Mouse (Mus musculus) lung, embryonic 16.5 days (tissue): Measurements from ENCODE around the gene Krtap4-7. TPM values are rescaled to one million over a fixed set of nuclear protein-coding genes. Genes with fewer than 3 reads are reported as not detected.
"Not testable (repeated sequence)": the region's sequence is repeated elsewhere in the genome, so short reads cannot be mapped to it uniquely, and the experiment has no call there.

Experiments used
- ATAC-seq: fragments of 200-750 bp; cut with Nextera tagmentation; 2 replicates; pipeline ENCODE4 v1.8.0; 2017; ENCODE audit warnings: low read depth, mild to moderate bottlenecking, moderate library complexity
- H3K27ac ChIP-seq: fragments of 300-500 bp; sonication (generic); 2 replicates; pipeline ENCODE4 v1.5.1; 2014; ENCODE audit warnings: mild to moderate bottlenecking, control low read depth, low read length
- H3K27me3 ChIP-seq: fragments of 300-500 bp; sonication (generic); 2 replicates; pipeline ENCODE4 v1.6.1; 2014; ENCODE audit warnings: low read depth, low read length, mixed read lengths; ENCODE audit not compliant: control insufficient read depth, insufficient read depth
- H3K36me3 ChIP-seq: fragments of 300-500 bp; sonication (generic); 2 replicates; pipeline ENCODE4 v1.6.1; 2014; ENCODE audit warnings: low read length; ENCODE audit not compliant: control insufficient read depth, insufficient read depth
- H3K4me1 ChIP-seq: fragments of 300-500 bp; sonication (generic); replicated peaks from 2 replicates; pipeline ENCODE4 v1.6.1; 2014; ENCODE audit warnings: low read length, mixed read lengths; ENCODE audit not compliant: control insufficient read depth, insufficient read depth
- H3K4me2 ChIP-seq: fragments of 300-500 bp; sonication (generic); 2 replicates; pipeline ENCODE4 v1.6.1; 2014; ENCODE audit warnings: low read depth, low read length, control low read depth
- H3K4me3 ChIP-seq: fragments of 300-500 bp; sonication (generic); 2 replicates; pipeline ENCODE4 v1.5.1; 2014; ENCODE audit warnings: mild to moderate bottlenecking, low read length, control low read depth
- H3K9ac ChIP-seq: fragments of 300-500 bp; sonication (generic); 2 replicates; pipeline ENCODE4 v1.6.1; 2014; ENCODE audit warnings: low read length, control low read depth
- H3K9me3 ChIP-seq: fragments of 300-500 bp; sonication (generic); 2 replicates; pipeline ENCODE4 v1.6.1; 2016; ENCODE audit warnings: low read length; ENCODE audit not compliant: control insufficient read depth
- WGBS: fragments of 180-500 bp; shearing (Covaris S2); extraction: QIAGEN DNeasy Blood & Tissue Kit; methylation state at CpG from one replicate; pipeline ENCODE4 v1.1.7; 2014; 5-methylcytosine and 5-hydroxymethylcytosine counted together
- polyA plus RNA-seq: library from polyadenylated mRNA; unstranded; fragments of >200 nt; fragmentation: Nextera tagmentation; extraction: Ambion mirVana; gene quantifications from 2 replicates; pipeline ENCODE4 v1.2.1, GENCODE M21; 2015

The Krtap4-7 gene
- polyA plus RNA-seq, result not detected in 2 replicates

GRCm38 (mm10) chr11:99643635-99644139 is at the start of gene Krtap4-7:
TSS of gene Krtap4-7 (minus strand) at chr11:99644089.
- not testable (repeated sequence) for ATAC-seq, H3K4me2 ChIP-seq, H3K9me3 ChIP-seq, H3K4me1 ChIP-seq, H3K27ac ChIP-seq, H3K27me3 ChIP-seq, H3K9ac ChIP-seq, H3K4me3 ChIP-seq, H3K36me3 ChIP-seq
- 83% methylated on average over 9 of the region's 9 CpGs for WGBS

GRCm38 (mm10) chr11:99690463-99690862 is 46.6 kb upstream of the Krtap4-7 start, which contains the start of gene Gm14190:
TSS of gene Gm14190 (minus strand) at chr11:99690740.
- H3K27ac ChIP-seq, result no peak within 1 kb of the TSS
- ATAC-seq, result no peak
- H3K27me3 ChIP-seq, result no peaks in the 10 kb centered on the region

GRCm38 (mm10) chr11:99685235-99685634 is 41.3 kb upstream of the Krtap4-7 start:
- H3K27ac ChIP-seq, H3K4me3 ChIP-seq, H3K4me2 ChIP-seq, H3K9me3 ChIP-seq, H3K9ac ChIP-seq, H3K27me3 ChIP-seq, H3K4me1 ChIP-seq, H3K36me3 ChIP-seq, ATAC-seq: not testable (repeated sequence)
- WGBS, result 58% methylated on average over 1 of the region's 1 CpGs

More at GRCm38 (mm10) chr11:99690463-99690862, 46.6 kb upstream of the Krtap4-7 start, which contains the start of gene Gm14190:
- 90% methylated on average over 1 of the region's 1 CpGs for WGBS
- no peak within 1 kb of the TSS for H3K9ac ChIP-seq
- H3K9me3 ChIP-seq, result no peaks in the 10 kb centered on the region
- no peaks in the 10 kb centered on the region for H3K36me3 ChIP-seq
- H3K4me1 ChIP-seq, result no peaks in the 10 kb centered on the region
- H3K4me2 ChIP-seq, result no peak within 1 kb of the TSS
- no peak within 1 kb of the TSS for H3K4me3 ChIP-seq

DNA sequence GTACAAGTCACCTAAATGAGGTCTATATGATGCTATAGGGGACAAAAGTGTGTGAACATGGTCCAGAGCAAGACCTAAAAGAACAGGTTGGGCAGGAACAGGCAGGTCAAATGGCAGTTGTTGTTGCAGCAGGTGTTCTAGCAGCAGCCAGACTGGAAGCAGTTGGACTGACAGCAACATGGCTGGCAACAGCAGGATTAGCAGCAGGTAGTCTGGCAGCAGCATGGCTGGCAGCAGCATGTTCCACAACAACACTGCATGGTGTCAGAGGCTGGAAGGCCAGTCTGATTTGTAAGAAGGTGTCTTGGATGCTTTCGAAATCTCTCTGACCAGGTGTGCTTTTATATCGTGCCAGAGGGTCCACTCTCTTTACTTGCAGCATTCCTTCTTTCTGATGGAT is 39.6 kb upstream of the Krtap4-7 start:
- H3K36me3 ChIP-seq, result no peaks in the 10 kb centered on the region
- no peak overlapping the region for H3K4me3 ChIP-seq
- 77% methylated on average over 2 of the region's 2 CpGs for WGBS
- H3K4me1 ChIP-seq, result no peaks in the 10 kb centered on the region
- no peaks in the 10 kb centered on the region for H3K27me3 ChIP-seq
- H3K9ac ChIP-seq, result no peak overlapping the region
- no peak overlapping the region for H3K4me2 ChIP-seq
- no peaks in the 10 kb centered on the region for H3K9me3 ChIP-seq
- no peak for ATAC-seq
- H3K27ac ChIP-seq, result no peak overlapping the region

- Histone ChIP-seq H3K9me3 (no peaks in the 10 kb centered on the region), H3K27ac (no peak within 1 kb of the TSS), H3K4me1 (no peaks in the 10 kb centered on the region), H3K4me3 (no peak within 1 kb of the TSS), H3K9ac (no peak within 1 kb of the TSS), H3K27me3 (no peaks in the 10 kb centered on the region), H3K36me3 (no peaks in the 10 kb centered on the region), H3K4me2 (no peak within 1 kb of the TSS)
- no peak for ATAC-seq
These were observed 22.0 kb upstream of the Krtap4-7 start, which contains the start of gene Krtap4-6 for GRCm38 (mm10) chr11:99665860-99666259. TSS of gene Krtap4-6 (minus strand) at chr11:99665960.

DNA sequence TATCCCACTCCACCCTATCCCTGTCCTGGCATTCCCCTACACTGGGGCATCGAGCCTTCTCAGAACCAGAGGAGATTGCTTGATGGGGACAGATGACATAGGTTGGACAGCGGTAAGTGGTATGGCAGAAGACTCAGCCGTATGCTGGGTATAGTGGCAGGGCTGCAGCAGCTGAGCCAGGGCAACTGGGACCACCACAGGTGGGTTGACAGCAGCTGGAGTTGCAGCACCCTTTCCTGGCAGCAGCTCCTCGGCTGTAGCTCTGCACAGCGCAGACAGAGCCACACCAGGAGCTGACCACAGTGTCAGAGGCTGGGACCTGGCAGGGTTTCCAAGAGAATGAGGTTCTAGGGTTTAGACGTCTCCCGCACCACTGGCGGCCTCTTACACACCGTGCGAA is 18.9 kb upstream of the Krtap4-7 start:
- Histone ChIP-seq H3K4me1 (no peaks in the 10 kb centered on the region), H3K27me3 (no peaks in the 10 kb centered on the region), H3K4me3 (no peak overlapping the region), H3K9ac (no peak overlapping the region), H3K9me3 (no peaks in the 10 kb centered on the region), H3K27ac (no peak overlapping the region), H3K4me2 (no peak overlapping the region), H3K36me3 (no peaks in the 10 kb centered on the region)
- WGBS, result 82% methylated on average over 10 of the region's 10 CpGs
- no peak for ATAC-seq

DNA sequence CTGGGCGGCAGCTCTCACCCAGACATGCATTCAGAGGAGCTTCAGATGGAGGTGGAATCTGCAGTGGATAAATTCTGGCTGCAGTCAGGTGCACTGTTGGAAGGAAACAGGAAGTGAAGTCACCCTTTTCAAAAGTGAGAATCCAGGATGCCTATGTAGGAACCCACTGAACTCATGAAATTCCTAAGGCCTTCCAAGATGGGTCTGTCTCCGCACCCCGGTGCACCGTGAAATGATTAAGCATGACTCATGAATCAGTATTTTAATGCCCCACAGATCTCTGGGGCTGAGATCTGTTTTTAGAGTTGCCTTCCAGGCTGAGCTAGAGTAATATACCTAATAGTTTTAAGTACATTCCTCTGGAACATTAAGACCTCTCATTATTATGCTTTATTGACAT is 15.4 kb upstream of the Krtap4-7 start:
- no peak overlapping the region for H3K27ac ChIP-seq
- H3K9me3 ChIP-seq, result no peaks in the 10 kb centered on the region
- H3K9ac ChIP-seq, result no peak overlapping the region
- H3K4me1 ChIP-seq, result no peaks in the 10 kb centered on the region
- no peaks in the 10 kb centered on the region for H3K36me3 ChIP-seq
- no peaks in the 10 kb centered on the region for H3K27me3 ChIP-seq
- no peak overlapping the region for H3K4me2 ChIP-seq
- no peak for ATAC-seq
- 82% methylated on average over 4 of the region's 4 CpGs for WGBS
- H3K4me3 ChIP-seq, result no peak overlapping the region

GRCm38 (mm10) chr11:99658467-99659010 is 14.7 kb upstream of the Krtap4-7 start, which contains the start of gene Gm11563:
TSS of gene Gm11563 (minus strand) at chr11:99658960.
- not testable (repeated sequence) for H3K9me3 ChIP-seq, H3K4me2 ChIP-seq, H3K4me1 ChIP-seq, ATAC-seq, H3K36me3 ChIP-seq, H3K27me3 ChIP-seq, H3K4me3 ChIP-seq, H3K27ac ChIP-seq, H3K9ac ChIP-seq
- WGBS, result 58% methylated on average over 10 of the region's 10 CpGs

DNA sequence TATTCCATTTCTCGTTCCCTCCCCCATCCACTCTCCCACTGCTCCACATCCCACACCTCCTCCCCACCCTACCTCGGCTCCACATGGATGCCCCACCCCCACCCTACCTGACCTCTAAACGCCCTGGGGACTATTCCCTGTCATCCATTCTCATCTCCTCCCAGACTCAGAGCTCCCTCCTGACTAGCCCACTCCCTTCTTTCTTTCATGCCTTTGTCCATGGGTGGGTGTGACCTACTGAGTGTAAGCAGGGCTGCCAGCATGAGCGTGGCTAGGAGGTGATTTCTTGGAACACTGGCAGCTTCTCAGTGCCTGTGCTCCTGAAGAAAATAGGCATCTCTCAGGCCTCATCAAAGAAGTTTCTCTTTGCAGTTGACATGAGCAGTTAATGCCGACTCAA is 13.2 kb upstream of the Krtap4-7 start:
- H3K36me3 ChIP-seq, result no peaks in the 10 kb centered on the region
- 37% methylated on average over 5 of the region's 5 CpGs for WGBS
- no peak overlapping the region for H3K4me2 ChIP-seq
- no peak overlapping the region for H3K9ac ChIP-seq
- no peaks in the 10 kb centered on the region for H3K27me3 ChIP-seq
- H3K27ac ChIP-seq, result no peak overlapping the region
- no peak overlapping the region for H3K4me3 ChIP-seq
- no peak for ATAC-seq
- H3K4me1 ChIP-seq, result no peaks in the 10 kb centered on the region
- H3K9me3 ChIP-seq, result no peaks in the 10 kb centered on the region
